Mouse (Mus musculus): ENCODE results near the gene Txnrd1.

- TF ChIP-seq CTCF (IDR thresholded peaks at IDR 0.05; ENCODE audit: borderline replicate concordance, insufficient read depth, low read depth, low read length), result no peak
- TF ChIP-seq POLR2A (IDR thresholded peaks at IDR 0.05; ENCODE audit: borderline replicate concordance, insufficient read depth, low read length), result no peak; the same call in 1 of the 2 replicates
These were observed 38.0 kb upstream of the Txnrd1 start for GRCm38 (mm10) chr10:82795767-82796166.

All from cerebellum, adult 2 months (tissue).